Mouse (Mus musculus) megakaryocyte, embryonic 14.5 days (primary cell): ENCODE results near the gene 6330403K07Rik.

Experiments
- FLI1 ChIP-seq: IDR thresholded peaks from 2 replicates; pipeline ENCODE4 v1.6.1; 2012; ENCODE audit warnings: low read length, inconsistent platforms, mixed read lengths
- GATA1 ChIP-seq: IDR thresholded peaks from 3 replicates; pipeline ENCODE4 v1.6.1; 2012; ENCODE audit warnings: mixed read lengths, low read length, inconsistent platforms, borderline replicate concordance

GRCm38 (mm10) chr11:71004316-71004773 is 29.0 kb downstream of the 6330403K07Rik start, which contains the start of gene Dhx33:
- TF ChIP-seq GATA1 = no peak
- TF ChIP-seq FLI1 = no peak
